Mouse (Mus musculus) kidney, adult 2 months (tissue): ENCODE measurements around the gene Tmem245.

Source experiments
- CTCF ChIP-seq: fragments of 200-500 bp; conservative IDR thresholded peaks from 2 replicates; pipeline ENCODE4 v1.5.1; 2011; ENCODE audit warnings: low read depth, mild to moderate bottlenecking, control low read depth, low read length, moderate library complexity, mixed read lengths; ENCODE audit not compliant: insufficient read depth, insufficient read length
- POLR2A ChIP-seq: fragments of 200-500 bp; IDR thresholded peaks from one replicate; pipeline ENCODE4 v1.6.1; 2011; ENCODE audit warnings: low read depth, low read length, control low read depth

- TF ChIP-seq CTCF (no peak), POLR2A (no peak)
Measured at GRCm38 (mm10) chr4:56878971-56879370, 68.3 kb downstream of the Tmem245 start.
